Mouse (Mus musculus) neural tube, embryonic 14.5 days (tissue): ENCODE measurements around the gene Tmem262. TPM values are rescaled to one million over a fixed set of nuclear protein-coding genes. Genes with fewer than 3 reads are reported as not detected.

Experiments
- ATAC-seq: fragments of 200-750 bp; cut with Nextera tagmentation; 2 replicates; pipeline ENCODE4 v1.8.0; 2017; ENCODE audit warnings: low read depth, mild to moderate bottlenecking, moderate TSS enrichment, moderate library complexity
- H3K27ac ChIP-seq: fragments of 300-500 bp; sonication (generic); 2 replicates; pipeline ENCODE4 v1.5.1; 2014; ENCODE audit warnings: low read depth, mild to moderate bottlenecking, control low read depth, low read length, moderate library complexity, mixed read lengths
- H3K27me3 ChIP-seq: fragments of 300-500 bp; sonication (generic); 2 replicates; pipeline ENCODE4 v1.6.1; 2014; ENCODE audit warnings: low read length; ENCODE audit not compliant: control insufficient read depth, insufficient read depth
- H3K36me3 ChIP-seq: fragments of 300-500 bp; sonication (generic); 2 replicates; pipeline ENCODE4 v1.6.1; 2014; ENCODE audit warnings: low read length, mixed read lengths; ENCODE audit not compliant: control insufficient read depth, insufficient read depth
- H3K4me1 ChIP-seq: fragments of 300-500 bp; sonication (generic); 2 replicates; pipeline ENCODE4 v1.6.1; 2014; ENCODE audit warnings: low read length; ENCODE audit not compliant: control insufficient read depth, insufficient read depth
- H3K4me2 ChIP-seq: fragments of 300-500 bp; sonication (generic); 2 replicates; pipeline ENCODE4 v1.6.1; 2014; ENCODE audit warnings: mild to moderate bottlenecking, low read depth, low read length, control low read depth
- H3K4me3 ChIP-seq: fragments of 300-500 bp; sonication (generic); 2 replicates; pipeline ENCODE4 v1.5.1; 2014; ENCODE audit warnings: low read depth, low read length, control low read depth, mixed read lengths
- H3K9ac ChIP-seq: fragments of 300-500 bp; sonication (generic); replicated peaks from 2 replicates; pipeline ENCODE4 v1.6.1; 2014; ENCODE audit warnings: low read depth, mild to moderate bottlenecking, control low read depth, low read length, mixed read lengths
- H3K9me3 ChIP-seq: fragments of 300-500 bp; sonication (generic); 2 replicates; pipeline ENCODE4 v1.6.1; 2016; ENCODE audit warnings: low read length; ENCODE audit not compliant: control insufficient read depth
- WGBS: fragments of 180-500 bp; shearing (Covaris S2); extraction: QIAGEN DNeasy Blood & Tissue Kit; methylation state at CpG from one replicate; pipeline ENCODE4 v1.1.7; 2014; 5-methylcytosine and 5-hydroxymethylcytosine counted together
- polyA plus RNA-seq: library from polyadenylated mRNA; unstranded; fragments of >200 nt; fragmentation: Nextera tagmentation; extraction: Ambion mirVana; gene quantifications from 2 replicates; pipeline ENCODE4 v1.2.1, GENCODE M21; 2014

Gene Tmem262
- polyA plus RNA-seq, 1 experiment from 2014 or later: 0.55 TPM

- H3K27me3 ChIP-seq: no peaks in the 10 kb centered on the region
- peaks cover 14% of the 10 kb centered on the region for H3K4me1 ChIP-seq
- no peaks in the 10 kb centered on the region for H3K9me3 ChIP-seq
- no peak within 1 kb of the TSS for H3K4me3 ChIP-seq
- WGBS: 92% methylated on average over 9 of the region's 9 CpGs
- H3K9ac ChIP-seq: no peak within 1 kb of the TSS
- no peak for ATAC-seq
- peaks cover 18% of the 10 kb centered on the region for H3K36me3 ChIP-seq
- H3K27ac ChIP-seq: no peak within 1 kb of the TSS
- H3K4me2 ChIP-seq: no peak within 1 kb of the TSS
Observed at GRCm38 (mm10) chr19:6082156-6082555, 2.3 kb downstream of the Tmem262 start, which contains the start of gene Gm28374. Gm28374 (minus strand) TSS chr19:6082256.

- no peaks in the 10 kb centered on the region for H3K9me3 ChIP-seq
- peak within 1 kb of the TSS; percentile 92 for H3K4me2 ChIP-seq
- H3K4me3 ChIP-seq: peak within 1 kb of the TSS; percentile 41
- ATAC-seq: peak; percentile 92
- H3K27me3 ChIP-seq: no peaks in the 10 kb centered on the region
- under 1% methylated on average over 58 of the region's 58 CpGs for WGBS
- H3K9ac ChIP-seq: peak within 1 kb of the TSS; percentile 50
- H3K4me1 ChIP-seq: peaks cover 11% of the 10 kb centered on the region
- peak within 1 kb of the TSS; percentile 3; the same call in 1 of the 2 replicates for H3K27ac ChIP-seq
- H3K36me3 ChIP-seq: peaks cover 17% of the 10 kb centered on the region
Observed at GRCm38 (mm10) chr19:6084478-6085248, 4.8 kb downstream of the Tmem262 start, which contains the start of the genes Zfpl1 and Cdca5. Zfpl1 (minus strand) TSS chr19:6084956. Cdca5 (plus strand) TSS chr19:6084983.

GRCm38 (mm10) chr19:6085417-6085879 is 5.6 kb downstream of the Tmem262 start:
- WGBS: under 1% methylated on average over 17 of the region's 17 CpGs
- H3K9ac ChIP-seq: no peak overlapping the region
- no peak overlapping the region for H3K27ac ChIP-seq
- H3K36me3 ChIP-seq: peaks cover 13% of the 10 kb centered on the region
- peak overlapping the region; percentile 41 for H3K4me3 ChIP-seq
- peak overlapping the region; percentile 89 for H3K4me2 ChIP-seq
- no peaks in the 10 kb centered on the region for H3K27me3 ChIP-seq
- ATAC-seq: peak; percentile 69
- peaks cover 11% of the 10 kb centered on the region for H3K4me1 ChIP-seq
- no peaks in the 10 kb centered on the region for H3K9me3 ChIP-seq

- ATAC-seq: no peak
- H3K36me3 ChIP-seq: no peaks in the 10 kb centered on the region
- H3K4me1 ChIP-seq: peaks cover 8% of the 10 kb centered on the region
- H3K27me3 ChIP-seq: no peaks in the 10 kb centered on the region
- H3K27ac ChIP-seq: no peak overlapping the region
- no peaks in the 10 kb centered on the region for H3K9me3 ChIP-seq
- H3K9ac ChIP-seq: no peak overlapping the region
- no peak overlapping the region for H3K4me2 ChIP-seq
- H3K4me3 ChIP-seq: no peak overlapping the region
- WGBS: 95% methylated on average over 13 of the region's 13 CpGs
Observed at GRCm38 (mm10) chr19:6088841-6089240, 9.0 kb downstream of the Tmem262 start.

- Histone ChIP-seq H3K9me3 (no peaks in the 10 kb centered on the region), H3K27ac (no peak within 1 kb of the TSS), H3K4me2 (no peak within 1 kb of the TSS), H3K4me3 (no peak within 1 kb of the TSS), H3K4me1 (no peaks in the 10 kb centered on the region), H3K36me3 (no peaks in the 10 kb centered on the region), H3K9ac (0 out of 2 replicates have a peak within 1 kb of the TSS, but pooled peaks have one; percentile 3), H3K27me3 (no peaks in the 10 kb centered on the region)
- no peak for ATAC-seq
- WGBS: 96% methylated on average over 7 of the region's 7 CpGs
Observed at GRCm38 (mm10) chr19:6094119-6094518, 14.3 kb downstream of the Tmem262 start, which contains the start of gene AC131692.1. AC131692.1 (plus strand) TSS chr19:6094419.

- Histone ChIP-seq H3K9ac (no peak overlapping the region), H3K9me3 (no peaks in the 10 kb centered on the region), H3K4me1 (no peaks in the 10 kb centered on the region), H3K36me3 (no peaks in the 10 kb centered on the region), H3K27me3 (no peaks in the 10 kb centered on the region), H3K4me3 (no peak overlapping the region), H3K4me2 (no peak overlapping the region), H3K27ac (no peak overlapping the region)
- ATAC-seq: no peak
- WGBS: 84% methylated on average over 3 of the region's 3 CpGs
Observed at GRCm38 (mm10) chr19:6097847-6098246, 18.0 kb downstream of the Tmem262 start.

- H3K9me3 ChIP-seq: no peaks in the 10 kb centered on the region
- ATAC-seq: no peak
- 56% methylated on average over 6 of the region's 6 CpGs for WGBS
- H3K4me2 ChIP-seq: no peak overlapping the region
- H3K27me3 ChIP-seq: no peaks in the 10 kb centered on the region
- no peak overlapping the region for H3K27ac ChIP-seq
- no peak overlapping the region for H3K4me3 ChIP-seq
- no peaks in the 10 kb centered on the region for H3K36me3 ChIP-seq
- H3K9ac ChIP-seq: no peak overlapping the region
- H3K4me1 ChIP-seq: no peaks in the 10 kb centered on the region
Observed at GRCm38 (mm10) chr19:6101186-6101585, 21.4 kb downstream of the Tmem262 start.

GRCm38 (mm10) chr19:6102169-6102853 is 22.5 kb downstream of the Tmem262 start:
- no peak overlapping the region for H3K4me2 ChIP-seq
- no peaks in the 10 kb centered on the region for H3K27me3 ChIP-seq
- ATAC-seq: no peak
- WGBS: 86% methylated on average over 6 of the region's 6 CpGs
- H3K4me1 ChIP-seq: no peaks in the 10 kb centered on the region
- no peak overlapping the region for H3K9ac ChIP-seq
- no peak overlapping the region for H3K27ac ChIP-seq
- H3K36me3 ChIP-seq: no peaks in the 10 kb centered on the region
- H3K9me3 ChIP-seq: no peaks in the 10 kb centered on the region
- H3K4me3 ChIP-seq: no peak overlapping the region

- H3K27ac ChIP-seq: no peak overlapping the region
- no peaks in the 10 kb centered on the region for H3K36me3 ChIP-seq
- 89% methylated on average over 4 of the region's 4 CpGs for WGBS
- H3K9ac ChIP-seq: no peak overlapping the region
- ATAC-seq: no peak
- no peaks in the 10 kb centered on the region for H3K4me1 ChIP-seq
- H3K4me3 ChIP-seq: no peak overlapping the region
- no peaks in the 10 kb centered on the region for H3K27me3 ChIP-seq
- H3K4me2 ChIP-seq: no peak overlapping the region
- no peaks in the 10 kb centered on the region for H3K9me3 ChIP-seq
Observed at GRCm38 (mm10) chr19:6104476-6104875, 24.6 kb downstream of the Tmem262 start.
